Mouse (Mus musculus) hindbrain, embryonic 15.5 days (tissue): Measurements from ENCODE around the gene Fbxo34. TPM values are rescaled to one million over a fixed set of nuclear protein-coding genes. Genes with fewer than 3 reads are reported as not detected.
"Not testable (repeated sequence)": the region's sequence is repeated elsewhere in the genome, so short reads cannot be mapped to it uniquely, and the experiment has no call there.

ENCODE experiments used
- ATAC-seq: fragments of 200-750 bp; cut with Nextera tagmentation; 2 replicates; pipeline ENCODE4 v1.8.0; 2017; ENCODE audit warnings: low read depth, moderate number of reproducible peaks, moderate TSS enrichment; ENCODE audit not compliant: low FRiP score
- H3K27ac ChIP-seq: fragments of 300-500 bp; sonication (generic); replicated peaks from 2 replicates; pipeline ENCODE4 v1.5.1; 2015; ENCODE audit warnings: mild to moderate bottlenecking, inconsistent platforms
- H3K27me3 ChIP-seq: fragments of 300-500 bp; sonication (generic); 2 replicates; pipeline ENCODE4 v1.6.1; 2015; ENCODE audit warnings: control low read depth, inconsistent platforms
- H3K36me3 ChIP-seq: fragments of 300-500 bp; sonication (generic); 2 replicates; pipeline ENCODE4 v1.6.1; 2015; ENCODE audit warnings: control low read depth, inconsistent platforms
- H3K4me1 ChIP-seq: fragments of 300-500 bp; sonication (generic); replicated peaks from 2 replicates; pipeline ENCODE4 v1.6.1; 2015; ENCODE audit warnings: control low read depth, inconsistent platforms
- H3K4me2 ChIP-seq: fragments of 300-500 bp; sonication (generic); 2 replicates; pipeline ENCODE4 v1.6.1; 2015; ENCODE audit warnings: moderate library complexity, mild to moderate bottlenecking, inconsistent platforms
- H3K4me3 ChIP-seq: fragments of 300-500 bp; sonication (generic); 2 replicates; pipeline ENCODE4 v1.5.1; 2015; ENCODE audit warnings: mild to moderate bottlenecking, inconsistent platforms
- H3K9ac ChIP-seq: fragments of 300-500 bp; sonication (generic); 2 replicates; pipeline ENCODE4 v1.6.1; 2015; ENCODE audit warnings: inconsistent platforms
- H3K9me3 ChIP-seq: fragments of 300-500 bp; sonication (generic); 2 replicates; pipeline ENCODE4 v1.6.1; 2016; ENCODE audit warnings: control low read depth, inconsistent platforms
- WGBS: fragments of 180-500 bp; shearing (Covaris S2); methylation state at CpG from one replicate; pipeline ENCODE4 v1.1.7; 2015; 5-methylcytosine and 5-hydroxymethylcytosine counted together
- polyA plus RNA-seq: library from polyadenylated mRNA; unstranded; fragments of >200 nt; fragmentation: Nextera tagmentation; extraction: Ambion mirVana; gene quantifications from 2 replicates; pipeline ENCODE4 v1.2.1, GENCODE M21; 2015

Fbxo34 gene
- 29.1 and 31.4 TPM in 2 replicates for polyA plus RNA-seq

- not testable (repeated sequence) for H3K36me3 ChIP-seq, H3K9ac ChIP-seq, H3K4me1 ChIP-seq, H3K4me2 ChIP-seq, ATAC-seq, H3K9me3 ChIP-seq, H3K27me3 ChIP-seq, H3K4me3 ChIP-seq, H3K27ac ChIP-seq
- WGBS, result 91% methylated on average over 3 of the region's 5 CpGs
These were observed at the start of gene Fbxo34 for GRCm38 (mm10) chr14:47450121-47450520. Gene Fbxo34, plus strand, starts transcription at chr14:47450421.

GRCm38 (mm10) chr14:47402735-47403134, 47.5 kb upstream of the Fbxo34 start:
- Histone ChIP-seq H3K4me3 (no peak overlapping the region), H3K9ac (no peak overlapping the region), H3K27ac (no peak overlapping the region), H3K27me3 (no peaks in the 10 kb centered on the region), H3K36me3 (no peaks in the 10 kb centered on the region), H3K4me1 (no peaks in the 10 kb centered on the region), H3K4me2 (no peak overlapping the region), H3K9me3 (no peaks in the 10 kb centered on the region)
- no peak for ATAC-seq
- WGBS, result 90% methylated on average over 8 of the region's 8 CpGs

GRCm38 (mm10) chr14:47406000-47406399, 44.2 kb upstream of the Fbxo34 start:
- Histone ChIP-seq H3K9ac (no peak overlapping the region), H3K36me3 (no peaks in the 10 kb centered on the region), H3K9me3 (no peaks in the 10 kb centered on the region), H3K4me3 (no peak overlapping the region), H3K4me1 (no peaks in the 10 kb centered on the region), H3K27ac (no peak overlapping the region), H3K4me2 (no peak overlapping the region), H3K27me3 (no peaks in the 10 kb centered on the region)
- no peak for ATAC-seq
- WGBS, result 84% methylated on average over 9 of the region's 9 CpGs

GRCm38 (mm10) chr14:47417346-47417745, 32.9 kb upstream of the Fbxo34 start:
- Histone ChIP-seq H3K4me2 (peak overlapping the region; percentile 67), H3K4me3 (peak overlapping the region; percentile 55), H3K27ac (no peak overlapping the region), H3K27me3 (no peaks in the 10 kb centered on the region), H3K9ac (no peak overlapping the region), H3K4me1 (peaks cover 16% of the 10 kb centered on the region), H3K36me3 (no peaks in the 10 kb centered on the region), H3K9me3 (no peaks in the 10 kb centered on the region)
- WGBS, result 30% methylated on average over 3 of the region's 3 CpGs
- no peak for ATAC-seq

GRCm38 (mm10) chr14:47417775-47418665, 32.2 kb upstream of the Fbxo34 start, which contains the start of gene Dlgap5:
Gene Dlgap5, minus strand, starts transcription at chr14:47418407.
- Histone ChIP-seq H3K4me3 (peak within 1 kb of the TSS; percentile 55), H3K27ac (no peak within 1 kb of the TSS), H3K27me3 (no peaks in the 10 kb centered on the region), H3K9ac (peak within 1 kb of the TSS; percentile 44), H3K36me3 (no peaks in the 10 kb centered on the region), H3K4me1 (peaks cover 16% of the 10 kb centered on the region), H3K4me2 (peak within 1 kb of the TSS; percentile 67), H3K9me3 (no peaks in the 10 kb centered on the region)
- peak; percentile 97 for ATAC-seq
- 1% methylated on average over 36 of the region's 36 CpGs for WGBS

- H3K4me2 ChIP-seq, result peak overlapping the region; percentile 67
- H3K4me1 ChIP-seq, result peaks cover 16% of the 10 kb centered on the region
- no peaks in the 10 kb centered on the region for H3K9me3 ChIP-seq
- ATAC-seq, result no peak
- no peaks in the 10 kb centered on the region for H3K36me3 ChIP-seq
- H3K27ac ChIP-seq, result no peak overlapping the region
- H3K9ac ChIP-seq, result peak overlapping the region; percentile 44
- WGBS, result 51% methylated on average over 5 of the region's 5 CpGs
- H3K27me3 ChIP-seq, result no peaks in the 10 kb centered on the region
- H3K4me3 ChIP-seq, result peak overlapping the region; percentile 55
These were observed 31.6 kb upstream of the Fbxo34 start for GRCm38 (mm10) chr14:47418666-47418991.

- H3K9ac ChIP-seq, result no peak overlapping the region
- no peak for ATAC-seq
- H3K9me3 ChIP-seq, result no peaks in the 10 kb centered on the region
- WGBS, result 84% methylated on average over 9 of the region's 9 CpGs
- no peak overlapping the region for H3K27ac ChIP-seq
- no peaks in the 10 kb centered on the region for H3K36me3 ChIP-seq
- peaks cover 16% of the 10 kb centered on the region for H3K4me1 ChIP-seq
- no peaks in the 10 kb centered on the region for H3K27me3 ChIP-seq
- no peak overlapping the region for H3K4me2 ChIP-seq
- H3K4me3 ChIP-seq, result no peak overlapping the region
These were observed 31.1 kb upstream of the Fbxo34 start for GRCm38 (mm10) chr14:47419034-47419625.

GRCm38 (mm10) chr14:47419723-47420276, 30.4 kb upstream of the Fbxo34 start:
- Histone ChIP-seq H3K4me2 (no peak overlapping the region), H3K4me1 (peaks cover 16% of the 10 kb centered on the region), H3K27me3 (no peaks in the 10 kb centered on the region), H3K9me3 (no peaks in the 10 kb centered on the region), H3K9ac (no peak overlapping the region), H3K4me3 (no peak overlapping the region), H3K36me3 (no peaks in the 10 kb centered on the region), H3K27ac (no peak overlapping the region)
- ATAC-seq, result no peak
- 94% methylated on average over 24 of the region's 24 CpGs for WGBS

GRCm38 (mm10) chr14:47421606-47422005, 28.6 kb upstream of the Fbxo34 start:
- no peaks in the 10 kb centered on the region for H3K9me3 ChIP-seq
- no peak overlapping the region for H3K27ac ChIP-seq
- H3K4me3 ChIP-seq, result no peak overlapping the region
- no peak overlapping the region for H3K4me2 ChIP-seq
- ATAC-seq, result no peak
- H3K36me3 ChIP-seq, result no peaks in the 10 kb centered on the region
- 43% methylated on average over 2 of the region's 2 CpGs for WGBS
- H3K9ac ChIP-seq, result no peak overlapping the region
- peaks cover 16% of the 10 kb centered on the region for H3K4me1 ChIP-seq
- no peaks in the 10 kb centered on the region for H3K27me3 ChIP-seq

GRCm38 (mm10) chr14:47422466-47422865, 27.8 kb upstream of the Fbxo34 start:
- peaks cover 10% of the 10 kb centered on the region for H3K4me1 ChIP-seq
- no peak for ATAC-seq

GRCm38 (mm10) chr14:47432987-47433386, 17.2 kb upstream of the Fbxo34 start:
- H3K4me3 ChIP-seq, result no peak overlapping the region

More at GRCm38 (mm10) chr14:47422466-47422865, 27.8 kb upstream of the Fbxo34 start:
- Histone ChIP-seq H3K27ac (no peak overlapping the region), H3K4me2 (no peak overlapping the region), H3K36me3 (no peaks in the 10 kb centered on the region), H3K4me3 (no peak overlapping the region), H3K9me3 (no peaks in the 10 kb centered on the region), H3K9ac (no peak overlapping the region), H3K27me3 (no peaks in the 10 kb centered on the region)
- 64% methylated on average over 4 of the region's 4 CpGs for WGBS

GRCm38 (mm10) chr14:47438947-47439346, 11.3 kb upstream of the Fbxo34 start:
- 77% methylated on average over 3 of the region's 3 CpGs for WGBS
- no peaks in the 10 kb centered on the region for H3K4me1 ChIP-seq

More at GRCm38 (mm10) chr14:47432987-47433386, 17.2 kb upstream of the Fbxo34 start:
- H3K9me3 ChIP-seq, result no peaks in the 10 kb centered on the region
- no peak overlapping the region for H3K9ac ChIP-seq
- H3K4me1 ChIP-seq, result no peaks in the 10 kb centered on the region
- no peak overlapping the region for H3K27ac ChIP-seq
- no peaks in the 10 kb centered on the region for H3K36me3 ChIP-seq
- H3K27me3 ChIP-seq, result no peaks in the 10 kb centered on the region
- no peak for ATAC-seq
- no peak overlapping the region for H3K4me2 ChIP-seq

More at GRCm38 (mm10) chr14:47438947-47439346, 11.3 kb upstream of the Fbxo34 start:
- no peak overlapping the region for H3K4me2 ChIP-seq
- ATAC-seq, result no peak
- H3K27ac ChIP-seq, result no peak overlapping the region
- no peak overlapping the region for H3K9ac ChIP-seq
- no peaks in the 10 kb centered on the region for H3K36me3 ChIP-seq
- H3K4me3 ChIP-seq, result no peak overlapping the region
- H3K9me3 ChIP-seq, result no peaks in the 10 kb centered on the region
- no peaks in the 10 kb centered on the region for H3K27me3 ChIP-seq
